Mouse (Mus musculus) small intestine, adult 2 months (tissue): ENCODE measurements around the gene Iqgap3.

Source experiments
- CTCF ChIP-seq: fragments of 200-500 bp; IDR thresholded peaks from 2 replicates; pipeline ENCODE4 v1.5.1; 2012; ENCODE audit warnings: low read depth, mild to moderate bottlenecking, control low read depth, inconsistent platforms, low read length, moderate library complexity, mixed read lengths; ENCODE audit not compliant: insufficient replicate concordance, insufficient read length; ENCODE audit errors: extremely low read depth
- POLR2A ChIP-seq: fragments of 200-500 bp; IDR thresholded peaks from 2 replicates; pipeline ENCODE4 v1.6.1; 2012; ENCODE audit warnings: low read depth, mild to moderate bottlenecking, control low read depth, inconsistent platforms, low read length, moderate library complexity

DNA sequence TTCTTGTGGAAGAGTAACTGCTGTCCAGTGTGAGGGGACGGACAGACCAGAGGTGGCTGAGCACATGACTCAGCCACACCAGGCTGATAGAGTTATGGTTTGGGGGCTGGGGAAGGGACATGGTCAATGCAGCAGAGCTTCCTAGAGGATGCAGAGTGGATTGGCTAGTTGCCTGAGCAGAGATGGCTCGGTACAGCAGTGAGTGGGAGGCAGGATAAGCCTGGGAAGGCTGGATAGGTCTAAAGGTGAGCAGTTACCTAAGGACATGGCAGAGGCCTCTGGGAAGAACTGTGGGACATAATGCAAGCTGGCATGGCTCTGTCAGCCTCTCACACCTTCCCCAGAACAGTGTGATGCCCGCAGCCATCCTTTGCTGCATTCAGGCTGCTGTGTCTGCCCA lies 82.1 kb downstream of the Iqgap3 start:
- no peak for TF ChIP-seq POLR2A
- no peak for TF ChIP-seq CTCF
